Mouse (Mus musculus) liver, embryonic 12.5 days (tissue): ENCODE results near the gene Drg1. TPM values are rescaled to one million over a fixed set of nuclear protein-coding genes. Genes with fewer than 3 reads are reported as not detected.

Source experiments
- ATAC-seq: fragments of 200-750 bp; cut with Nextera tagmentation; 2 replicates; pipeline ENCODE4 v1.8.0; 2017; ENCODE audit warnings: moderate number of reproducible peaks, mild to moderate bottlenecking, moderate library complexity
- H3K27ac ChIP-seq: fragments of 300-500 bp; sonication (generic); 2 replicates; pipeline ENCODE4 v1.5.1; 2016; ENCODE audit warnings: mild to moderate bottlenecking
- H3K27me3 ChIP-seq: fragments of 300-500 bp; sonication (generic); replicated peaks from 2 replicates; pipeline ENCODE4 v1.6.1; 2016; ENCODE audit warnings: mild to moderate bottlenecking, moderate library complexity
- H3K36me3 ChIP-seq: fragments of 300-500 bp; sonication (generic); 2 replicates; pipeline ENCODE4 v1.6.1; 2016; ENCODE audit warnings: mild to moderate bottlenecking, moderate library complexity
- H3K4me1 ChIP-seq: fragments of 300-500 bp; sonication (generic); 2 replicates; pipeline ENCODE4 v1.6.1; 2016
- H3K4me2 ChIP-seq: fragments of 300-500 bp; sonication (generic); 2 replicates; pipeline ENCODE4 v1.6.1; 2016; ENCODE audit warnings: mild to moderate bottlenecking, moderate library complexity
- H3K4me3 ChIP-seq: fragments of 300-500 bp; sonication (generic); 2 replicates; pipeline ENCODE4 v1.5.1; 2016; ENCODE audit warnings: mild to moderate bottlenecking, moderate library complexity
- H3K9ac ChIP-seq: fragments of 300-500 bp; sonication (generic); 2 replicates; pipeline ENCODE4 v1.6.1; 2016; ENCODE audit warnings: mild to moderate bottlenecking, moderate library complexity
- H3K9me3 ChIP-seq: fragments of 300-500 bp; sonication (generic); replicated peaks from 2 replicates; pipeline ENCODE4 v1.6.1; 2016; ENCODE audit warnings: mild to moderate bottlenecking, moderate library complexity
- WGBS: fragments of 180-500 bp; shearing (Covaris S2); methylation state at CpG from one replicate; pipeline ENCODE4 v1.1.7; 2016; ENCODE audit not compliant: insufficient replicate concordance; 5-methylcytosine and 5-hydroxymethylcytosine counted together
- polyA plus RNA-seq: library from polyadenylated mRNA; unstranded; fragments of >200 nt; fragmentation: Nextera tagmentation; extraction: Ambion mirVana; gene quantifications from 2 replicates; pipeline ENCODE4 v1.2.1, GENCODE M21; 2016

Gene Drg1
- polyA plus RNA-seq, 1 experiment from 2014 or later: 169 TPM

DNA sequence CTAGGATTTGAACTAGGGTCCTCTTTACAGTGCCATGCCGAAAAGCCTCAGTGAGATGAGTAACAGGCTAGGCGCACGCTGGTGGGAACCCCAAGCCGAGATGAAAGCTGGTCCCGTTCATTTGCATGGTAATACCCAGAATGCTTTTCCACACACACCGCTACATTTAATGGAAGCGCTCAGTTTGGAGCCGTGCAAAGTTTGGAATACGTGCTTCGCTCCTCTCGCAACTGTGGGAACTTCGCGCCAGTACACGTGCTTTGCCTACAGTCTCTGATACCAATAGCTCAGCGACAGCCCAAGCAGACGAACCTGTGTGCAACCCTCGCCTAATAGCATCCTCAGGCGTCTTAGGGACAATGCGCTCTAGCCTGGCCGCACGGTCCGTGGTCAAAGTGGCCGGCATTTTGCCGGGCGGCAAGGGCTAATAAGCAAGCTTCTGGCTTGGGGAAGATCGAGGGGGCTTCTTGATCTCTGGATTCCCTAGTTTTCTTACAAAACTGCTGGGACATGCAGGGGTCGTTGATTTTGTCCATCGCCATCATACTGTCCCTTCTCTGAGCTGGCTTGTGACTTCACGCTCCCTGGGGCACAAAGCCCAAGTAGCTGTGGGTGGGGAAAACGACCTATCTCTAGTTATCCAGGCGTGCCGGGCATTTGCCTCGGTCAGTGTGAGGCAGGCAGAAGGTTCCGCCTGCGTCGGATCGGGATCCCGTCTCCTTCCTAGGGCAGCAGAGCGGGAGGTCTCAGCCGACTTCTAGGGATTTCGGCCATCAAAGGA lies 22.5 kb upstream of the Drg1 start, which contains the start of gene Patz1:
Patz1 (plus strand) TSS at position 354 of the 781 bp plus-strand sequence.
- Histone ChIP-seq H3K9me3 (no peaks in the 10 kb centered on the region), H3K27ac (peak within 1 kb of the TSS; percentile 95), H3K36me3 (peaks cover 16% of the 10 kb centered on the region), H3K4me1 (peaks cover 61% of the 10 kb centered on the region), H3K27me3 (0 out of 2 replicates have a peak, but pooled peaks cover 4% of the 10 kb centered on the region), H3K4me3 (peak within 1 kb of the TSS; percentile 87), H3K9ac (peak within 1 kb of the TSS; percentile 92), H3K4me2 (peak within 1 kb of the TSS; percentile 100)
- peak; percentile 45 for ATAC-seq
- 0% methylated on average over 41 of the region's 41 CpGs for WGBS

DNA sequence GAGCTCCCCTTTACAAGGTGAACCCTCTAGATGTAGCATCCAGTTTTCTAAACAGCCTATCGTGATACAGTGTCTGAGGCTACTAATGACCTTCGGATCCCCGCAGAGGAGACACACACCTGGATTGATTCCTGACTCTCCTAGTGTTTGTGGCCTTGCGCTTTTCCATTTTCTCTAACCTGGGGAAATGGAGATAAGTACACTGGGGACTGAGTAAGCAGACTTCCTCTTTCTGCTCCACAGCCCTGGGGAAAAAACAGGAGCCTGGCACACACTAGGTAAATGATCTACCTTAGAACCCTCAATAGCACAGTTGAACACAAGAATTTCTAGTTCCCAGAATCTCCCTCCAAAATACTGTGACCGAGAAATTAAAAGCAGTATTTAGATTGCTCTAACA lies 21.7 kb upstream of the Drg1 start:
- 0 out of 2 replicates have a peak, but pooled peaks cover 4% of the 10 kb centered on the region for H3K27me3 ChIP-seq
- H3K9ac ChIP-seq: peak overlapping the region; percentile 92; the same call in 1 of the 2 replicates
- H3K9me3 ChIP-seq: no peaks in the 10 kb centered on the region
- peak overlapping the region; percentile 87; the same call in 1 of the 2 replicates for H3K4me3 ChIP-seq
- H3K27ac ChIP-seq: peak overlapping the region; percentile 95; the same call in 1 of the 2 replicates
- no peak for ATAC-seq
- peaks cover 8% of the 10 kb centered on the region; the same call in 1 of the 2 replicates for H3K36me3 ChIP-seq
- WGBS: 39% methylated on average over 5 of the region's 5 CpGs
- H3K4me1 ChIP-seq: peaks cover 53% of the 10 kb centered on the region
- peak overlapping the region; percentile 100 for H3K4me2 ChIP-seq

DNA sequence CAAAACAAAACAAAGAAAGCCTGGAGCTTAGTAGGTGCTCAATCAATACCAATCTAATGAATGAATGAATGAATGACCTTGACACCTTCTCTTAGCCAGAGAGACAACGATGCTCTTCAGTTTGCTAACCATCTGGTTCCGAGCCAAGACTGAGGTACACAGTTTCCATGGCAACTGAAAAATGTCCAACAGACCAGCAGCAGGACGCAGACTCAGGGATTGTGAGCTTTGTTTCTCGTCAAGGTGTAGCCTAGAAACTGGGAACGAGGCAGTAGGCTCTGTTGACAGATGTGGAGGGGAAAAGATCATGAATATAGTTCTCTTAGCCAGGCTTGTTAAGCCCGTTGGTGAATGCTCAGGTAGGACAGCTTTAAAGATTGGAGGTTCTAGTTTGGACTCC lies 20.9 kb upstream of the Drg1 start:
- 0 out of 2 replicates have a peak, but pooled peaks cover 4% of the 10 kb centered on the region for H3K27me3 ChIP-seq
- no peaks in the 10 kb centered on the region for H3K9me3 ChIP-seq
- H3K4me1 ChIP-seq: peaks cover 45% of the 10 kb centered on the region
- ATAC-seq: no peak
- no peak overlapping the region for H3K27ac ChIP-seq
- peaks cover 5% of the 10 kb centered on the region; the same call in 1 of the 2 replicates for H3K36me3 ChIP-seq
- 72% methylated on average over 6 of the region's 6 CpGs for WGBS
- H3K4me2 ChIP-seq: no peak overlapping the region
- H3K9ac ChIP-seq: no peak overlapping the region
- H3K4me3 ChIP-seq: no peak overlapping the region

DNA sequence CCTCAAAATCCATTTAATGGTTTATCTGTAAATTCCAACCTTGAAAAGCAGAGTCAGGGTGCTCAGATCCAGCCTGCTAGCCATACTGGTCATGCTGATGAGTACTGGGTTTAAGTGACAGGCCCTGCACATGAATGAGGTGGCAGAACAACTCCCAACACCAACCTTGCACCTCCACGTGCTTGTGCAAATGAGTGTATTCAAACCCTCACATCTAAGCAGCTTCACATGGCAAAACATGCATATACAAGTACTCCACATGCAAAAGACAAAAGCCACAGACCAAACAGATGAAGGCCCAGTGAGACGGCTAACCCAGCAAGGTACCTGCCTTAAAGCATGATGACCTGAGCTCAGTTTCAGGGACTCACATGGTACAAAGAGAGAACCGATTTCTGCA lies 19.7 kb upstream of the Drg1 start:
- H3K4me1 ChIP-seq: peaks cover 33% of the 10 kb centered on the region
- H3K4me2 ChIP-seq: no peak overlapping the region
- 73% methylated on average over 3 of the region's 3 CpGs for WGBS
- H3K27me3 ChIP-seq: 0 out of 2 replicates have a peak, but pooled peaks cover 4% of the 10 kb centered on the region
- no peaks in the 10 kb centered on the region for H3K36me3 ChIP-seq
- H3K4me3 ChIP-seq: no peak overlapping the region
- H3K9me3 ChIP-seq: peaks cover 11% of the 10 kb centered on the region
- no peak overlapping the region for H3K27ac ChIP-seq
- no peak for ATAC-seq
- no peak overlapping the region for H3K9ac ChIP-seq

DNA sequence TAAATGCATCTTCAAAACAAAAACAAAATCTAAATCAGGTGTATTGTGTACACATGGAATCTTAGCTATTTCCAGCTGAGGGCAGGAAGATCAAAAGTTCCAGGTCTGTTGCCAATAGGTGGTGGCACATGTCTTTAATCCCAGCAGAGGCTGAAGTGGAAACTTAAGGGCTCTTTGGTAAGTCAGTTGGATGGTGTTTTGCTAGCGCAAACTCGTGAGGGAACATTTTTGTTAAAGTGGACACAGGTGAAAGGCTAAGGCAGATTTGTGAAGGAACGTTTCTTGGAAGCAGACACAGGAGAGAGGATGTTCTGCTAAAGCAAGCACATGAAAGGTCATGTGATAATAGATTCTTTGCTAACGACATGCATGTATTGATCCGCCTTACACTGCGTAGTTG lies 17.4 kb upstream of the Drg1 start:
- Histone ChIP-seq H3K27ac (no peak overlapping the region), H3K4me2 (no peak overlapping the region), H3K4me1 (peaks cover 16% of the 10 kb centered on the region), H3K4me3 (no peak overlapping the region), H3K27me3 (0 out of 2 replicates have a peak, but pooled peaks cover 1% of the 10 kb centered on the region), H3K36me3 (no peaks in the 10 kb centered on the region), H3K9ac (no peak overlapping the region), H3K9me3 (peaks cover 12% of the 10 kb centered on the region)
- WGBS: 79% methylated on average over 6 of the region's 6 CpGs
- ATAC-seq: no peak

DNA sequence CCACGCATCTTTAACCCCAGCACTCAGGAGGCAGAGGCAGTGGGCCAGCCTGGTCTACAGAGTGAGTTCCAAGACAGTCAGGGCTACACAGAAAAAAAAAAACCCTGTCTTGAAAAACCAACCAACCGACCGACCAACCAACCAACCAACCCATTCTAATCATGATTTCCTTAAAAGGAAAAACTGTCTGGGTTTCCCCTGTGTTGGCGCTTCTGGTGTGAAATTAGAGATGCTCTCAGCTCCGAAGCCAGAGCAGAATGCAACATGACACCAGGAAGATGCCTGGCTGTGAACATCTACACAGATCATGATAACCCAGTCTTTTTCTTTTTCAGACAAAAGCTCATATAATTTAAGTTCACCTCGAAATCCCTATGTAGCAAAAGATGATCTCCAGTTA lies 16.7 kb upstream of the Drg1 start:
- Histone ChIP-seq H3K4me3 (no peak overlapping the region), H3K9ac (no peak overlapping the region), H3K4me1 (peaks cover 8% of the 10 kb centered on the region), H3K9me3 (peaks cover 12% of the 10 kb centered on the region), H3K27me3 (no peaks in the 10 kb centered on the region), H3K27ac (no peak overlapping the region), H3K36me3 (no peaks in the 10 kb centered on the region), H3K4me2 (no peak overlapping the region)
- WGBS: 74% methylated on average over 6 of the region's 6 CpGs
- no peak for ATAC-seq

DNA sequence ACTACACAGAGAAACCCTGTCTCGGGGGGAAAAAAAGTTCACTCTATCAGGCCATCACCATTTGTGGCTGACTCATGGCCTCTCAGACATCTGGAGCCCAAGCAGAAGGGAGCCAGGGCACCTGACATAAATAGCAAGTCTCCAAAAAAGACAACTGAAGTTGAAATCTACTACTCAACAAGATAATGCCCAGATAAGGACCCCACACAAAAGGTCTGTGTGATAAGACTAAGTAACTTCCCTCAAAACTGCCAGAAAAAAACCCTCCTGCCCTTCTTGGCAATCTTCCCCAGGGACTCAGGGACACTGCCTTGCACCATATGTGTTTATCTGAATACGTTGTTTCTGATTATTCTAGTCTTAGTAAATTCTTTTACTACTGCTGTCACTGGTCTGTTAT lies 13.5 kb upstream of the Drg1 start:
- Histone ChIP-seq H3K4me3 (no peak overlapping the region), H3K27ac (no peak overlapping the region), H3K9ac (no peak overlapping the region), H3K9me3 (peaks cover 12% of the 10 kb centered on the region), H3K36me3 (no peaks in the 10 kb centered on the region), H3K27me3 (no peaks in the 10 kb centered on the region), H3K4me1 (no peaks in the 10 kb centered on the region), H3K4me2 (no peak overlapping the region)
- WGBS: 39% methylated on average over 2 of the region's 2 CpGs
- ATAC-seq: no peak

DNA sequence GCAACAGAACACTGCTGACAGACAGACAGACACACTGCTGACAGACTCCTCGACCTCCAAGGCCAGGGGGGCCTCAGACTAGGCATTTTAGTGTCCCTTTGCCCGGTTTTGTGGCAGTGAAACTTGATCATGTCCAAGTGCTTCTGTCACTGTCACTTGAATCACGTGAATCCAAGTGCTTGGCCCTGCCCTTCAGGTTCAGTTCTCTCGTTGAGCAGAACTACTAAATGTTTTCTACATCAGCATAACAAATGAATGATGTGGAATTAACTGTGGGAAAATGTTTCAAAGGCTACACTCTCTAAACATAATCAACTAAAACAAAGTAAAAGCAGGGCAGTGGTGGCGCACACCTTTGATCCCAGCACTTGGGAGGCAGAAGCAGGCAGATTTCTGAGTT lies 12.1 kb upstream of the Drg1 start:
- no peak for ATAC-seq
- no peak overlapping the region for H3K27ac ChIP-seq
- 51% methylated on average over 5 of the region's 5 CpGs for WGBS
- no peak overlapping the region for H3K4me2 ChIP-seq
- no peak overlapping the region for H3K9ac ChIP-seq
- H3K36me3 ChIP-seq: no peaks in the 10 kb centered on the region
- H3K9me3 ChIP-seq: peaks cover 12% of the 10 kb centered on the region
- H3K4me1 ChIP-seq: no peaks in the 10 kb centered on the region
- H3K4me3 ChIP-seq: no peak overlapping the region
- H3K27me3 ChIP-seq: no peaks in the 10 kb centered on the region

DNA sequence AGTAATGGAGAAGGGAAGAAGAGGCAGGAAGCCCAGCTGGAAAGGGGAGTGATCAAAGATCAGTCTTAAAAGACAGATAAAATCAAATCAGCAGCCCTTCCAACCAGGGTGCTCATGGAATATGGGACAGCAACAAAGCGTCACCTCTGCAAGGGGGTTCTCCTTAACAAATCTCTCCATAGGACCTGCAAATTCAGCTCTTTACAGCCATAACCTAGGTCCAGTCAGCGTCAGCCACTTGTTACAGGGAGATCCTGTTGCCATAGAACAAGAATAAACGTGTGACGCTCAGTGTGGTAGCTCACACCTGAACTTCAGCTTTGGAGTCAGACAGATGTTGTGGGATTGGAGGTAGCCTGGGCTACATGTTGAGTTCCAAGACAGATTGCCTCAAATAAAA lies 3.0 kb upstream of the Drg1 start:
- ATAC-seq: no peak
- no peak overlapping the region for H3K4me2 ChIP-seq
- no peak overlapping the region for H3K27ac ChIP-seq
- peaks cover 5% of the 10 kb centered on the region for H3K36me3 ChIP-seq
- no peaks in the 10 kb centered on the region for H3K9me3 ChIP-seq
- H3K27me3 ChIP-seq: no peaks in the 10 kb centered on the region
- peaks cover 23% of the 10 kb centered on the region for H3K4me1 ChIP-seq
- 59% methylated on average over 4 of the region's 4 CpGs for WGBS
- no peak overlapping the region for H3K4me3 ChIP-seq
- H3K9ac ChIP-seq: no peak overlapping the region

DNA sequence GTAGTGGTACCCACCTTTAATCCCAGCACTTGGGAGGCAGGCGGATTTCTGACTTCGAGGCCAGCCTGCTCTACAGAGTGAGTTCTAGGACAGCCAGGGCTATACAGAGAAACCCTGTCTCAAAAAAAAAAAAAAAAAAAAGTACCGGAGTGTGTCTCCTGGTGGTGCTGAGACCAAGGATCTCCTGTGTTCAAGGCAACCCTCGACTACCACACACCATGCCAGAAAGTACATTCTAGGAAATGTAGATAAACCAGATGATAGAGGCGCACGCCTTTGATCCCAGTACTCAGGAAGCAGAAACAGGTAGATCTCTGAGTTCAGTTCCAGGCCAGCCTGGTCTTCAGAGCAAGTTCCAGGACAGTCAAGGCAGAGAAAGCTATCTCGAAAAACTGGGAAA lies 918 bp upstream of the Drg1 start:
- peak overlapping the region; percentile 83 for H3K27ac ChIP-seq
- 26% methylated on average over 7 of the region's 7 CpGs for WGBS
- peak overlapping the region; percentile 70 for H3K4me2 ChIP-seq
- peak overlapping the region; percentile 94 for H3K9ac ChIP-seq
- peaks cover 31% of the 10 kb centered on the region for H3K4me1 ChIP-seq
- peak overlapping the region; percentile 89 for H3K4me3 ChIP-seq
- no peak for ATAC-seq
- no peaks in the 10 kb centered on the region for H3K9me3 ChIP-seq
- H3K36me3 ChIP-seq: peaks cover 25% of the 10 kb centered on the region
- no peaks in the 10 kb centered on the region for H3K27me3 ChIP-seq

DNA sequence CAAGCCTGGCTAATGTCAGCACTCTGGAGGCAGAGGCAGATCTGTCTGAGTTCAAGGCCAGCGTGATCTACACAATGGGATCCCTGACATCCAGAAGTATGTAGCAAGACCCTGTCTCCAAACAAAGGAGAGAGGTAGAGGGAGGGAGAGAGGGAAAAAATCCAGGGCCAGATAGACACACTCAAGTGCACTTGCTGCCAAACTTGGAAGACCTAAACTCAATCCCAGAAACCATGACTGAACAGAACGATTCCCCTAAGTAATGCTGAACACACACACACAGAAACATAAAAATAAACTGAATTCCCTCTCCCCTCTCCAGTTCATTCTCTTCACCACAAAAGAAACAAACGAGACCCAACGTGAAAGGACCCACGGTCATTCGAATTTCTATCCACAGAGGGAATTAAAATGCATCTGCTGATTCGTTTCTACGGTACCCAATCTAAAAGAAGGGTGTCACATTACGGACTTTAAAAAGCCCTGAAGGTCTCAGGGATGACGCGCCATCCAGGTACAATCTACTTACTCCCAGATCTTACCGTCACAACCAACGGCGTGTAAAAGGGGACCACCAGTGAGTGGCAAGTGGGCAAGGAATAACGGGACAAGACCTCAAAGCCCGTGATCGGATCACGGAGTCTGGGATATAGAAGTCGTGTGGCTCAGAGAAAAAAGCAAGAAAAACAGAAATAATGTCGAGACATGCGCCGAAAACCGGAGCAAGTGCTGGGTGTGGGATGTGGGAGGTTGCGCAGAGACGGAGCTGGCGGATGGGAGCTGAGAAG lies 730 bp downstream of the Drg1 start:
- no peak for ATAC-seq
- 2% methylated on average over 26 of the region's 26 CpGs for WGBS

DNA sequence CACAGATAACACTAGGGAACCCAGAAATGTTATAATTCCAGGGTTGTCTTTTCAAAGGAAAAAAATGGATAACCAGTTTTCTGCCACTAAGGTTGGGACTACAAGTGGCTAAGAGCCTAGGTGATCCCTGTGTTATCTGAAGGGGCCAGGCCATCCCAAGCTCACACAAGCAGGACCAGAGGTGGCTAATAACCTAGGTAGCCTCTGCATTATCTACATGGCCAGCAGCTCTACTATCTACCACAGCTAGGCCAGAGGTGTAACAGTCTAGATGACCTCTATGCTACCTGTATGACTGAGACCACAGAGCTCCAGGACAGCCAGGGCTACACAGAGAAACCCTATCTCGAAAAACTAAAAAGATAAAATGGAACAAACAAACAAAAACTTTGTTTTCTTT lies 6.7 kb downstream of the Drg1 start:
- ATAC-seq: peak; percentile 78
- Histone ChIP-seq H3K4me2 (no peak overlapping the region), H3K36me3 (peaks cover 96% of the 10 kb centered on the region), H3K9me3 (no peaks in the 10 kb centered on the region), H3K9ac (peak overlapping the region; percentile 44; the same call in 1 of the 2 replicates), H3K4me3 (no peak overlapping the region), H3K27me3 (no peaks in the 10 kb centered on the region), H3K4me1 (peaks cover 31% of the 10 kb centered on the region), H3K27ac (no peak overlapping the region)
- 73% methylated on average over 1 of the region's 1 CpGs for WGBS

More for the DNA sequence above, 730 bp downstream of the Drg1 start:
- H3K36me3 ChIP-seq: peaks cover 41% of the 10 kb centered on the region
- peak overlapping the region; percentile 83 for H3K27ac ChIP-seq
- H3K4me2 ChIP-seq: peak overlapping the region; percentile 70
- no peaks in the 10 kb centered on the region for H3K9me3 ChIP-seq
- H3K4me3 ChIP-seq: peak overlapping the region; percentile 89
- peak overlapping the region; percentile 94 for H3K9ac ChIP-seq
- peaks cover 40% of the 10 kb centered on the region for H3K4me1 ChIP-seq
- no peaks in the 10 kb centered on the region for H3K27me3 ChIP-seq
